Mouse (Mus musculus): ENCODE data around the gene Zfp42.

The Zfp42 gene

DNA sequence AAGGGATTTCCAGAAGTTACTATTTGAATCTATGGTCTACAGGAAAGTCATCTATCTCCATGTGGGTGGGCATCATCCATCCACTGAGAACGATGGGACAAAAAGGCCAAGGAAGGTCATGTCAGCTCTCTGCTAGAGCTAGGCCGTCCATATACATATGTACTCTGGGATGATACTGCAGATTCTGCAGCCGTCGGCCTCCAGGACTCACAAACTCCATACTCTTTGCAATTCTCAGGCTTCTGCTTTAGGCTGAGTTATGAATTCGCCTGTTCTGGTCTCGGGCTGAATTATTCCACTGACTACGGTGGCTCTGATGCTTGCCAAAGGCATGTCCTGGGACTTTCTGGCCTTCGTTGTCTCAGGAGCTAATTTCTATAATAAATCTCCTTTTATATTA, 58.1 kb downstream of the Zfp42 start:
- DNase-seq: no peak
